Mouse (Mus musculus): ENCODE results near the gene Gpr39.

GRCm38 (mm10) chr1:125755335-125755996 lies 78.7 kb downstream of the Gpr39 start:
- TF ChIP-seq EP300 (IDR thresholded peaks at IDR 0.05; ENCODE audit: low read depth) (no peak), CTCF (IDR thresholded peaks at IDR 0.05; ENCODE audit: low read depth) (no peak)
